Mouse (Mus musculus) spleen, adult 2 months (tissue): ENCODE results near the gene Sardh.

Experiments used
- CTCF ChIP-seq: fragments of 200-500 bp; IDR thresholded peaks from 2 replicates; pipeline ENCODE4 v1.5.1; 2011; ENCODE audit warnings: mild to moderate bottlenecking, inconsistent platforms; ENCODE audit not compliant: insufficient read depth, insufficient read length, insufficient replicate concordance; ENCODE audit errors: extremely low read depth
- POLR2A ChIP-seq: fragments of 200-500 bp; IDR thresholded peaks from 2 replicates; pipeline ENCODE4 v1.6.1; 2011; ENCODE audit warnings: low read depth, low read length, inconsistent platforms

GRCm38 (mm10) chr2:27215537-27215936 lies 32.6 kb downstream of the Sardh start:
- TF ChIP-seq CTCF (no peak), POLR2A (no peak)
